Mouse (Mus musculus) frontal cortex, postnatal 25 days (tissue): ENCODE data around the gene Lsamp.

Experiments used
- DNase-seq, 2 experiments: peaks; one replicate each; pipeline ENCODE4 v3.0.0; 2022; ENCODE audit warnings: low spot score in 2 of 2

Gene Lsamp

GRCm38 (mm10) chr16:40656871-40657270 lies 672.7 kb downstream of the Lsamp start:
- no peak for DNase-seq

GRCm38 (mm10) chr16:40685531-40685930 lies 701.4 kb downstream of the Lsamp start:
- DNase-seq, result no peak

- DNase-seq, result no peak
These were observed 708.1 kb downstream of the Lsamp start for GRCm38 (mm10) chr16:40692292-40692691.

GRCm38 (mm10) chr16:40697253-40697652 lies 713.1 kb downstream of the Lsamp start:
- DNase-seq, result no peak

- DNase-seq, result no peak
These were observed 724.4 kb downstream of the Lsamp start for GRCm38 (mm10) chr16:40708558-40708957.

GRCm38 (mm10) chr16:40709574-40709973 lies 725.4 kb downstream of the Lsamp start:
- DNase-seq, result no peak

GRCm38 (mm10) chr16:40710068-40710467 lies 725.9 kb downstream of the Lsamp start:
- DNase-seq, result no peak

GRCm38 (mm10) chr16:40710491-40710890 lies 726.3 kb downstream of the Lsamp start:
- DNase-seq, result no peak

- DNase-seq, result no peak
These were observed 729.6 kb downstream of the Lsamp start for GRCm38 (mm10) chr16:40713725-40714124.

- peak; percentile 44 to 45 for DNase-seq
These were observed 754.9 kb downstream of the Lsamp start for GRCm38 (mm10) chr16:40739015-40739414.

GRCm38 (mm10) chr16:40739771-40740170 lies 755.6 kb downstream of the Lsamp start:
- DNase-seq, result no peak

GRCm38 (mm10) chr16:40740273-40740672 lies 756.1 kb downstream of the Lsamp start:
- DNase-seq, result no peak

GRCm38 (mm10) chr16:40827191-40827590 lies 843.0 kb downstream of the Lsamp start:
- no peak for DNase-seq

GRCm38 (mm10) chr16:40831536-40831935 lies 847.4 kb downstream of the Lsamp start:
- no peak for DNase-seq

GRCm38 (mm10) chr16:40841765-40842164 lies 857.6 kb downstream of the Lsamp start:
- DNase-seq, result no peak

- no peak for DNase-seq
These were observed 882.6 kb downstream of the Lsamp start for GRCm38 (mm10) chr16:40866733-40867132.

- no peak for DNase-seq
These were observed 894.1 kb downstream of the Lsamp start for GRCm38 (mm10) chr16:40878301-40878700.

- DNase-seq, result no peak
These were observed 897.8 kb downstream of the Lsamp start for GRCm38 (mm10) chr16:40881942-40882341.

- DNase-seq, result no peak
These were observed 907.2 kb downstream of the Lsamp start for GRCm38 (mm10) chr16:40891338-40891737.

- DNase-seq, result no peak
These were observed 913.7 kb downstream of the Lsamp start for GRCm38 (mm10) chr16:40897768-40898327.

GRCm38 (mm10) chr16:40907892-40908291 lies 923.7 kb downstream of the Lsamp start:
- no peak for DNase-seq

- no peak for DNase-seq
These were observed 930.0 kb downstream of the Lsamp start for GRCm38 (mm10) chr16:40914141-40914540.

GRCm38 (mm10) chr16:40930596-40930995 lies 946.4 kb downstream of the Lsamp start:
- DNase-seq, result no peak

GRCm38 (mm10) chr16:40942266-40942665 lies 958.1 kb downstream of the Lsamp start:
- no peak for DNase-seq
